Mouse (Mus musculus): ENCODE measurements around the gene Slamf6. TPM values are rescaled to one million over a fixed set of nuclear protein-coding genes. Genes with fewer than 3 reads are reported as not detected.
"Not testable (repeated sequence)": the region's sequence is repeated elsewhere in the genome, so short reads cannot be mapped to it uniquely, and the experiment has no call there.

Slamf6 gene
- total RNA-seq (2021), result not detected
- long read RNA-seq, experiment 1, result 0 reads
- long read RNA-seq, experiment 2, result 0 reads

- peak; percentile 9 for DNase-seq
Measured at GRCm38 (mm10) chr1:171917305-171918039, at the start of gene Slamf6. Gene Slamf6, plus strand, starts transcription at chr1:171917515.

- DNase-seq, result no peak
Measured at GRCm38 (mm10) chr1:171886989-171887388, 30.3 kb upstream of the Slamf6 start.

GRCm38 (mm10) chr1:171895364-171895763 is 22.0 kb upstream of the Slamf6 start, which contains the start of gene Gm10521:
Gene Gm10521, plus strand, starts transcription at chr1:171895664.
- DNase-seq, result not testable (repeated sequence)

GRCm38 (mm10) chr1:171904011-171904410 is 13.3 kb upstream of the Slamf6 start:
- no peak for DNase-seq

GRCm38 (mm10) chr1:171915638-171916458 is 1.5 kb upstream of the Slamf6 start:
- no peak for DNase-seq

GRCm38 (mm10) chr1:171918136-171918920 is 1.0 kb downstream of the Slamf6 start:
- DNase-seq, result no peak

- DNase-seq, result peak; percentile 8
Measured at GRCm38 (mm10) chr1:171919193-171919592, 1.9 kb downstream of the Slamf6 start.

GRCm38 (mm10) chr1:171919901-171920510 is 2.7 kb downstream of the Slamf6 start:
- no peak for DNase-seq

GRCm38 (mm10) chr1:171920989-171921621 is 3.8 kb downstream of the Slamf6 start:
- DNase-seq, result no peak

- DNase-seq, result no peak
Measured at GRCm38 (mm10) chr1:171921641-171922040, 4.3 kb downstream of the Slamf6 start.

GRCm38 (mm10) chr1:171922844-171923243 is 5.5 kb downstream of the Slamf6 start:
- DNase-seq, result no peak

GRCm38 (mm10) chr1:171924900-171925299 is 7.6 kb downstream of the Slamf6 start:
- no peak for DNase-seq

- DNase-seq, result no peak
Measured at GRCm38 (mm10) chr1:171933851-171934250, 16.5 kb downstream of the Slamf6 start.

- DNase-seq, result no peak
Measured at GRCm38 (mm10) chr1:171938952-171939948, 21.9 kb downstream of the Slamf6 start.

- DNase-seq, result no peak
Measured at GRCm38 (mm10) chr1:171940626-171941025, 23.3 kb downstream of the Slamf6 start.

GRCm38 (mm10) chr1:171946447-171946995 is 29.2 kb downstream of the Slamf6 start:
- DNase-seq, result no peak

GRCm38 (mm10) chr1:171948161-171948945 is 31.0 kb downstream of the Slamf6 start:
- no peak for DNase-seq

GRCm38 (mm10) chr1:171948946-171949508 is 31.7 kb downstream of the Slamf6 start:
- DNase-seq, result no peak

- no peak for DNase-seq
Measured at GRCm38 (mm10) chr1:171955071-171955470, 37.8 kb downstream of the Slamf6 start.
